Mouse (Mus musculus) frontal cortex, postnatal 36 days (tissue): ENCODE data around the gene Gtpbp8.

ENCODE experiments used
- DNase-seq, 2 experiments: peaks; one replicate each; pipeline ENCODE4 v3.0.0; 2022; ENCODE audit warnings: low spot score in 2 of 2

The Gtpbp8 gene

DNA sequence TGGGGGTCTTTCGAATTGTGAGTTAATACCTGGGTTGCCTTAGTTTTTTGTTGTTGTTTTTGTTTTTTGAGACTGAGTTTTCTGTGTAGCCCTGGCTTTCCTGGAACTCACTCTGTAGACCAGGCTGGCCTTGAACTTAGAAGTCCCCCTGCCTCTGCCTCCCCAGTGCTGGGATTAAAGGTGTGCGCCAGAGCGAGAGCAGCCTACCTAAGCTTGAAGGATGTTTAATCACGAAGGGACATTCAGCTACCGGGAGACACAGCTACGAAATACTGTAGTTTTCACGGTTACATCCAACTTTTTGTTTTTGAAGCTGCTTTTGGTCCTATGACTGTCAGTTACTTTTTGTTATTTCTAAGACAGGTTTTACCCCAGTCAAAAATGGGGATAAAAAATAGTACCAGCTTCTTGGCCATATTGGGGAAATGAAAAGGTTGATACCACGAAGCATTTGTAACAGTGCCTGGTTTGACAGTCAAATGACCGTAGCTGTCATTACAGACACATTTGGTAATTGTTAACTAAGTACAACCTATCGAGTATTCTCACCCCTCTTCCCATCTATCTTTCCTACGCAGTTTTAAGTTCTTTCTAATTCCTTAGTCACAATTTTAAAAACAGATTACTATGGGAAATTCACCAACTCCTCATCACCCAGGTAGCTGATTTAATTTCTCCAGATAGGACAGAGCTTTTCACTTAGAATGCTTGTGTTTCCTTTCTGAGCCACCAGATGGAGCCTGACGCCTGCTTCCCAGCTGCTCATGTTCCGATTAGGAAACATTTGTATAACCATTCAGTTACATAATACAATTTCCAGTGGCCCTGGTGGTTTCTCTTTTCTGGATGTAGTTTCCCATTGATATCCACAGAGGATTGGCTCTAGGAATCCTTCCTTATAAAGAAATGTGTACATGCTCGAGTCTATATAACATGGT is 20.6 kb downstream of the Gtpbp8 start:
- peak; percentile 73 to 94 for DNase-seq

GRCm38 (mm10) chr16:44724847-44725246 is 21.3 kb downstream of the Gtpbp8 start:
- no peak for DNase-seq

GRCm38 (mm10) chr16:44724083-44724787 is 21.9 kb downstream of the Gtpbp8 start, which contains the start of gene Nepro:
Gene Nepro (plus strand): TSS chr16:44724301.
- DNase-seq: peak; percentile 96 to 98

- no peak for DNase-seq
Measured at GRCm38 (mm10) chr16:44722666-44723065, 23.5 kb downstream of the Gtpbp8 start.

DNA sequence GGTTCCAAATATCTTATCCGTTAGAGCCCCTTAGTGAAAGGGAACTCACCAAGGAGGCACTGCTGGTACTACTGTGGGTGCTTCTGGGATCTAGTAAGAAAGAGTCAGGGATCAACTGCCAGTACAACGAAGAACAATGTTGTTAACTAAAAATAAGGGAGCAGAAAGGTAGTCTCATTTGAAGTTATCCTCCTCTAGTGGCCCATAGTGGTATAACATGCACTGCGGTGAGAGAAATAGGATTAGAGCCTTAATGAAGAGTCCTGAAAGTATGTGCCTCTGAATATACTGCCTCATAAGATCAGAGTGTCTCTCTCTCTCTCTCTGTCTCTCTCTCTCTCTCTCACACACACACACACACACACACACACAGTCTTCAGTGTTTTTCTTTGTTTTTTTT is 25.6 kb downstream of the Gtpbp8 start:
- no peak for DNase-seq

GRCm38 (mm10) chr16:44719349-44719748 is 26.8 kb downstream of the Gtpbp8 start:
- DNase-seq: no peak

DNA sequence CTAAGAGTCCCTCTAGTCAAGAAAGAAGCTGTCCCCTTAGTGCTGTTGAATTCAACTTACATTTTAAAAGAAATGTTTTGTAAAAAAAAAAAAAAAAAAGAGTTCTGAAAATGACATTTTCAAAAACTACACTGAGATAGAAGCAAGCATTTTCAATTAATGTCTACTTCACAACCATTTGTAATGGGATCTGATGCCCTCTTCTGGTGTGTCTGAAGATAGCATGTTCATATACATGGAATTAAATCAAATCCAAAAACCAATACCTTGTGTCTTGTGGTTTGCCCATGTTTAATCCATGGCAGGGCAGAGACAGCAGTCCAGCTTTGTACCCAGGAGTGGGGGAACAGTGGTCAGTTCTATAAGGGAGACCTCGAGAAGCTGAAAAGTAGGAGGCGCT is 28.3 kb downstream of the Gtpbp8 start:
- DNase-seq: no peak

DNA sequence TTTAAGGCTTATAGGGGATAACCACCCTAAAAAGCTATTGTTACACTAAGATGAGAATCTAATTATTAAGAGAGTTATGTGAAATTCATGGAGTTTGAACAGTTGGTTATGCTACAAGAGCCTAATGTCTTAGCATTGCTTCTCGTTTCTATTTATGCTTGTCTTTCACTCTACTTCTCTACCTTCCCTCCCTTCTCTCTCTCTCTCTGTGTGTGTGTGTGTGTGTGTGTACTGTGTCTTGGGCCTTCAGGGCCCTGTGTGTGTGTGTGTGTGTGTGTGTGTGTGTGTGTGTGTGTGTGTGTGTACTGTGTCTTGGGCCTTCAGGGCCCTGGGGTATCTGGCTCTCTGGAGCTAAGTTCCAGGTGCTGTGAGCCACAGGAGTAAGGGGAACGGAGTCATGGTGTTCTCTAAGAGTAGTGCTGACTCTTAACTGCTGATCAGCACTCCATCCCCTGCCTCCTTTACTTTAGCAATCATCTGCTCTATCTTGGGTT is 29.0 kb downstream of the Gtpbp8 start:
- DNase-seq: no peak

DNA sequence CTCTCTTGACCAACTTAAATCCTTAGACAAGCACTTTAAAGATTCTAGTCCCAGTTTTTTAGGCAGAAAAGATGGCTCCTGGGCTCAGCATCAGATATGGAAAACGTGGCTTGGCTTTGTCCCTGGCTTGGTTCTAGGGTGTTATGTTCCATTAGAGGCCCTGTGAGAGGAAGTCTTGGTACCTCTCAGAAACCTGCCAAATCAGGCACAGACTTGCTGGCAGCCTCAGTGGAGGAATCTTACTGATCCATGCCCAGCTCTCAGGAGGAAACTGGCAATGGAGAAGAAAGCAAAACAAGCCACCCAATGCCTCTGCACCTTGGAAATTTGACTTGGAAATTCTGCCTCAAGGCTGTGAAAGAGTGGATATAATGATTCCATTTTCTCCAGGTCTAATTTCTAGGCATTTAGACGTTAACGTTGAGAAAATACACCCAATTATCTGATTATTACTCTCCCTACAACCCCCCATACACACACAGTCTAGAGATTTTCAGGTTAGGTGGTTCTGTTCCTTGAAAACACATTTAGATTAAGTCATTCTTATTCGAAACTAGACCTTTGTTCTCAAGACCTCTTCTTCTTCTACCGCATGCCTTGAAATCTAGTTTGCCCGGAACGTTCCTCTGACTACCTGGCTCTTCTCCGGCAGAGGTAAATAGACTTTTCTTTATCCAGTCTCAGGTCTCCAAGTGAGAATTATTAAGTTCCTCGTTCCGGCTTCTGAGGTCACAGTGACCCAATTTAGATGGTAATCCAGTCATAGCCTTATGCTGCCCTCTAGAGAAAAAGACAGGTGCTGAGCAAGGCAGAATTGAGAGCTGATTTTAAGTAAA is 29.6 kb downstream of the Gtpbp8 start:
- DNase-seq: peak in 1 of 2 experiments; percentile 60

DNA sequence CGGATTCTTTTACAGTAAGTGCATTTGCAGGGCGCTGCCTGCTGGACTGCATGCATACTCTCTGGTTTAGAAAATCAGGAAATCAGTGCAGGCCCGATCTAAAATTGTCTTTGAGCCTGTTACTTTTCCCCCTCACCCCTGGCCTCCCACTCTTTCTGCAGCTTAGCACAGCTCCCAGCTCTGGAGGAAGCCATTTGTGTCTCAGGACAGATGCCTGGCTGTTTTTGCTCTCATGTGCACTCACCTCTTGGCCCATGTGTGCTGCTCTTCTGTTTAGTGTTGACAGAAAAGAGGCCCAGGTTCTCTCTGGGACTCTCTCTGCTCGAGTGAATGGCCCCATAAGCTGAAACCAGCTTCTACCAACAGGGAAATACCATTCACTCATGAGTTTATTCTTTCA is 42.7 kb downstream of the Gtpbp8 start:
- DNase-seq: no peak

- no peak for DNase-seq
Measured at GRCm38 (mm10) chr16:44702272-44702671, 43.9 kb downstream of the Gtpbp8 start.

DNA sequence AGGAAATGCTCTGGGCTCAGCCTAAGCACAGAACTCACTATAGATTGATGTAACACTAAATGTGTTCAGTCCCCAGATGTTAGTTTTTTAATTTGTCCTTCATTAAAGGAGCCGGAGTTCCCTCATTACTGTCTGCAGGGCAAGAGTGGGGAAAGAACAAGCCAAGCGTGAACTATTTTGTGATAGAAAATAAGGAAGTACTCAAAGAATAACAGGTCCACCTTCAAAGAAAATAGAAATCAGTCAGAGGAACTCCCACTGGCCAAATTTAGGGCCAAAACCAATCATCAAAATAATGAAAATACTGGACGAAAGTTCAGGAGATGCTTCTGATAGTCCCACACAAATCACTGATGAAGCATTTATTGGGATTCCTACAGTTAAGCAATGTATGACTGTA is 45.0 kb downstream of the Gtpbp8 start:
- DNase-seq: no peak

- no peak for DNase-seq
Measured at GRCm38 (mm10) chr16:44697473-44698205, 48.5 kb downstream of the Gtpbp8 start.

DNA sequence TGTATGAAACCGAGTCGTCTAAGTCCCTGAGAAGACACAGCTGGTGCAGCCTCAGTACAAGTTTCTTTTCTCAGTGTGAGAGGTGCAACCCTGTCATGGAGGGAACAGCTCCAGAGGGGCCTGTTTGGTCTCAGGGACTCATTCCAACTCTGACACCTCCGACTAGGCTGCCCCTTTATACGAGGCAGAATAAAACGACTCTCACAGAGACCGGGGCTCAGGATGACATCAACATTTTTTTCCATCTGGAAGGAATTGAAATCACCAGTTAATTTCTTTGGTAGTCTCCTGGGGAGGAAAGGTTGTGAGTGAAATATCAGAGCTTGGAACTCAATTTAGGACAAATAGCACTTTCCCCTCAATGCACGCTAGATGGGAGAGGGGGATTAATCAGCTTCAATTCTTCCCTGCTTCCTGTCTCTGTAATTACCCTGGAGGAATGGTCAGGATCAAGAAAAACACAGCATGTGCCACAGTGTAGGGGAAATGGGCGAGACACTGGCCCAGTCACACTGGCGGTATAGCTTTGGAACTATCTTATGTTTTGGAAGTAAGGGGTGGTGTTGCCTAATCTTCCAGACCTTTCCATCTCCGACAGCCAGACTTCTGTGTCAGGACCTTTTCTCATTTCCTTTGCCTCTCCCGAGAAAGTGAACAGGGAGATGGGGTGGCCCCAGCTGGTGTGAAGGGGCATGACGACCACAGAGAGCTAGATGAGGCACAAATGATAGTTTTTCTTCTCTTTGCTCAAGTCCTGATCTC is 50.1 kb downstream of the Gtpbp8 start:
- no peak for DNase-seq

GRCm38 (mm10) chr16:44695214-44695858 is 50.8 kb downstream of the Gtpbp8 start:
- DNase-seq: no peak

DNA sequence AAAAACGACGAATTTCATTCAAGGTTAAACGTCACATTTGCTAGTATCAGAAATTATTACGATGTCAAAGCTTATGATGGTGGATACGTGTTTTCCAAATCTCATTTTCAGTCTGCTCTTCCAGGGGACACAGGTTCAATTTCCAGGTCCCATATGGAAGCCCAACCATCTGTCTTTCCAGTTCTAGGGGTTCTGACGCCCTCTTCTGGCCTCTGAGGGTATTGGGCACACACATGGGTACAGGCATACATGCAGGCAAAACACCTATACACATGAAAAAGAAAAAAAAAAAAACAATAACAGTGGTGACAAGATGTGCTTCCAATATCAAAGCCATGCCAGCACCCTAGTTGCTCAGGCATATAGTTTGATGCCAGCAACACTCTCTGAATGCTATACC is 52.5 kb downstream of the Gtpbp8 start:
- DNase-seq: no peak

DNA sequence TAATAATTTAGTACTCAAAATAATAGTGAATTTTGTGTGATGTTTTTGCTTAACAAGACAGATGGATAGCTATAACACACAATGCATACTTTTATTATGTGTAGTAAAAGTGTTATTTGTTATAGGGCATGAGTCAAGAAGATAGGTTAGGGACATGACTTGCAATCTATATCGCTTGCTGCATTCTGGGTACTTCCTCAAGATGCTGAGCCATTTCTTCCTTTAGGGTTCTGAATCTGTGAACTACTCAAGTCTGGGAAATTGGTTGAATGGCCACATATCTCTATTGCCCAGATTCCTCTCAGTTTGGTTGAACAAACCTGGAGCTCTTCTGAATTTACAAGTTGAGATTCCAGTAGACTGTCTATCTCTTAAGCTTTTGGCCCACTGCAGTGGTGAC is 53.6 kb downstream of the Gtpbp8 start:
- DNase-seq: no peak

DNA sequence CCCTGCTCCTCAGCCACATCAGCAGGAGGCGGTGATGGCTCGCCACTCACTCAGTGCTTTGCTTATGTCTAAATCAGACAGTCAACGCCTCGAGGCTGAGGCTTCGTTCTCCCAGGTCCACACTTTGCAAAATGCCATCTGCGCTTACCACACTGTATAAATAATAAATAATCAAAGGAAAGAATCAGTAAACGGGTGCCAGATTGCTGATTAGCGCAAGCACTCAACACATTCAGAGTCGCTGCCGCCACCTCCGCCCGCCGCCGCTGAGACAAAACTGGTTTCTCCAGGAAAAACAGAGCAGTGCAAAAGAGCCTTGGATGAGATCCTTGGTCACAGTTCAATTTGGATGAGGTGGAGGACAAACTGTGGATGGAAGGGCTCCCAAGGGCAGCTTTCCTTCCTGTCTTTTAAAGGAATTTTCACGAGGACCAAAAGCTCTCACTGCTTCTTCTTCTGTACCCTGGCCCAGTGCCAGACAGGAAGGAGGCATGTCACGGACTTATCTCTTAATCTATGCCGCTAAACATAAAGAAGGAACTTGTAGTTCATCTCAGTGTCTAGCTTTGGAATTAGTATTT is 54.5 kb downstream of the Gtpbp8 start:
- peak; percentile 66 to 76 for DNase-seq

GRCm38 (mm10) chr16:44691066-44691465 is 55.1 kb downstream of the Gtpbp8 start:
- no peak for DNase-seq
